Mouse (Mus musculus): ENCODE measurements around the gene Gm20795.
"Not testable (repeated sequence)": the region's sequence is repeated elsewhere in the genome, so short reads cannot be mapped to it uniquely, and the experiment has no call there.

Gene Gm20795

GRCm38 (mm10) chrY:40804614-40805013 lies at the start of gene Gm20795:
Gm20795 (plus strand) TSS chrY:40804914.
- not testable (repeated sequence) for DNase-seq (ENCODE audit: low read depth, low spot score)

GRCm38 (mm10) chrY:40775665-40776064 lies 29.0 kb upstream of the Gm20795 start, which contains the start of gene Gm21797:
Gm21797 (minus strand) TSS chrY:40775765.
- not testable (repeated sequence) for DNase-seq (ENCODE audit: low read depth, low spot score)

All from ZHBTc4 (cell line).